Mouse (Mus musculus) liver, embryonic 11.5 days (tissue): ENCODE measurements at regions not wholly inside any gene's neighbourhood (a gene's known extent, or its start where the extent isn't known, plus 50 kb on each side); places are given as distances from the start of the nearest gene placed in this dataset.

Experiments
- ATAC-seq: fragments of 200-750 bp; cut with Nextera tagmentation; replicated peaks from 2 replicates; pipeline ENCODE4 v1.8.0; 2017; ENCODE audit warnings: moderate number of reproducible peaks, mild to moderate bottlenecking, moderate TSS enrichment, moderate library complexity; ENCODE audit not compliant: low FRiP score
- DNase-seq: peaks from one replicate; pipeline ENCODE4 v3.0.0-alpha.2; 2017; ENCODE audit warnings: low spot score
- H3K27ac ChIP-seq: fragments of 300-500 bp; sonication (generic); 2 replicates; pipeline ENCODE4 v1.5.1; 2014; ENCODE audit warnings: mild to moderate bottlenecking, low read depth, low read length, control low read depth
- H3K27me3 ChIP-seq: fragments of 300-500 bp; sonication (generic); replicated peaks from 2 replicates; pipeline ENCODE4 v1.6.1; 2014; ENCODE audit warnings: low read length, mixed read lengths; ENCODE audit not compliant: control insufficient read depth, insufficient read depth
- H3K36me3 ChIP-seq: fragments of 300-500 bp; sonication (generic); 2 replicates; pipeline ENCODE4 v1.6.1; 2014; ENCODE audit warnings: mild to moderate bottlenecking, low read length, moderate library complexity, mixed read lengths; ENCODE audit not compliant: control insufficient read depth, insufficient read depth
- H3K4me1 ChIP-seq: fragments of 300-500 bp; sonication (generic); replicated peaks from 2 replicates; pipeline ENCODE4 v1.6.1; 2014; ENCODE audit warnings: low read length, mixed read lengths; ENCODE audit not compliant: control insufficient read depth, insufficient read depth
- H3K4me2 ChIP-seq: fragments of 300-500 bp; sonication (generic); 2 replicates; pipeline ENCODE4 v1.6.1; 2014; ENCODE audit warnings: mild to moderate bottlenecking, control low read depth, moderate library complexity
- H3K4me3 ChIP-seq: fragments of 300-500 bp; sonication (generic); 2 replicates; pipeline ENCODE4 v1.5.1; 2014; ENCODE audit warnings: low read depth, low read length, control low read depth
- H3K9ac ChIP-seq: fragments of 300-500 bp; sonication (generic); 2 replicates; pipeline ENCODE4 v1.6.1; 2014; ENCODE audit warnings: low read depth, low read length, control low read depth
- H3K9me3 ChIP-seq: fragments of 300-500 bp; sonication (generic); 2 replicates; pipeline ENCODE4 v1.6.1; 2016; ENCODE audit warnings: low read length, inconsistent platforms, mixed read lengths; ENCODE audit not compliant: control insufficient read depth
- WGBS: fragments of 180-500 bp; shearing (Covaris S2); extraction: QIAGEN DNeasy Blood & Tissue Kit; methylation state at CpG from one replicate; pipeline ENCODE4 v1.1.7; 2014; 5-methylcytosine and 5-hydroxymethylcytosine counted together

DNA sequence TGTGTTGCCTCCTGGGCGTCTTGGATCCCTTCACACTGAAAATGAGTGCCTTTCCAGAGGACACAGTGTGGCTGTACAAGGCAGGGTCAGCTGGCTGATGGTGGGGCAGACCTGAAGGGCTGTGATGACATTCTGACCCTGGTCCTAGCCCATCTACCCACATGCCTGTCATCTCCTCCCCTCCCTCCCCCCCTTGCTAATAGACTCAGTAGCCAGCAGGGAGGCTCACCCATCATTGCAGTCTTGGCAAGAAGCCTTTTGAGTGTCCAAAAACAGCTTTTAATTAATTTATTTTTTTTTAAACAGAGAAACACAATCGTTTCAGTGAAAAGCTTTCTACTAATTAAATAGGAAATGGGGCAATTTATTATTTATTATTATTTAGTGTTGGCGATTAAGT is 67.0 kb upstream of the Ssx2ip start:
- Histone ChIP-seq H3K27ac (no peak overlapping the region), H3K4me1 (peaks cover 12% of the 10 kb centered on the region; the same call in 1 of the 2 replicates), H3K9me3 (no peaks in the 10 kb centered on the region), H3K4me3 (no peak overlapping the region), H3K27me3 (no peaks in the 10 kb centered on the region), H3K4me2 (no peak overlapping the region), H3K9ac (no peak overlapping the region), H3K36me3 (no peaks in the 10 kb centered on the region)
- ATAC-seq: no peak
- WGBS: 80% methylated on average over 3 of the region's 3 CpGs
- DNase-seq: no peak

DNA sequence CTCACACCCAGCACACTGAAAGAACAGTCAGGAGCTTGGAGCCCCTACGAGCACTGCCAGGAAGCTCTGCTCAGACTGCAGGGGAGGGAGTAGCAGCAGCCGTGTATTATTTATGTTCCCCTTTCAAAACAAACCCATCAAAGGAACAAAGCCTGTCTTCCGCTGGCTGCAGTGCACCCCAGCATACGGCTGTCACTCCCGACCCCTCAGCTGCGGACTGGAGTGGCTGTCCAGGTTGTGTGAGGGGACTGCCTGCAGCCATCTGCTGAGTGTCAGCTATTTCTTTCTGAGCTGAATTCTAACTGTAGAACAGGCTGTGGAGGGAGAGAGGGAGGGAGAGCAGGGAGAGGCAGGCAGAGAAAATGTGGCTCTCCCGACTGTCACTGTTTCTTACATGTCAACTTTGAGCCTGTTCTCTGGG is 66.6 kb upstream of the Ssx2ip start:
- Histone ChIP-seq H3K9me3 (no peaks in the 10 kb centered on the region), H3K27me3 (no peaks in the 10 kb centered on the region), H3K4me3 (no peak overlapping the region), H3K9ac (no peak overlapping the region), H3K4me1 (peaks cover 12% of the 10 kb centered on the region; the same call in 1 of the 2 replicates), H3K4me2 (no peak overlapping the region), H3K36me3 (no peaks in the 10 kb centered on the region), H3K27ac (no peak overlapping the region)
- DNase-seq: no peak
- no peak for ATAC-seq
- WGBS: 42% methylated on average over 7 of the region's 7 CpGs

DNA sequence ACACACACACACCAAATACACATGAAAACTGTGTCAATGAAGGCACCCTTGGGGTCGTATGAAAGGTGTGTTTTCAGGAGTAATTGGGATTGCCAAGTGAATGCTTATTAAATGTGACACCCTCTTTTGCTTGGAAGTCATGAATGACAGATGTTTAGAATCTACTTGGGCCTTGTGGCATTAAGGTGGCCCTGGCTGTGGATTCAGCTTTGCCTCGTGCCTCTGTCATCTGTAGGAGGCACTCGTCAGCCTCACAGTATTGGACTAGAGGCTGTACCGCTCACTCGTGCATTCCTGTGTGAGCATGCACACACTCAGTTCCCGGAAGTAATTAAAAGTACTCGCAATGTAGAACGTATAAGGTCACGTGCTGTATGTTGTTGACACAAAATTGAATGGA is 66.0 kb upstream of the Ssx2ip start:
- no peak for ATAC-seq
- Histone ChIP-seq H3K9ac (no peak overlapping the region), H3K27me3 (no peaks in the 10 kb centered on the region), H3K36me3 (no peaks in the 10 kb centered on the region), H3K4me1 (peaks cover 6% of the 10 kb centered on the region; the same call in 1 of the 2 replicates), H3K27ac (no peak overlapping the region), H3K4me3 (no peak overlapping the region), H3K4me2 (no peak overlapping the region), H3K9me3 (no peaks in the 10 kb centered on the region)
- DNase-seq: no peak
- 79% methylated on average over 9 of the region's 9 CpGs for WGBS

DNA sequence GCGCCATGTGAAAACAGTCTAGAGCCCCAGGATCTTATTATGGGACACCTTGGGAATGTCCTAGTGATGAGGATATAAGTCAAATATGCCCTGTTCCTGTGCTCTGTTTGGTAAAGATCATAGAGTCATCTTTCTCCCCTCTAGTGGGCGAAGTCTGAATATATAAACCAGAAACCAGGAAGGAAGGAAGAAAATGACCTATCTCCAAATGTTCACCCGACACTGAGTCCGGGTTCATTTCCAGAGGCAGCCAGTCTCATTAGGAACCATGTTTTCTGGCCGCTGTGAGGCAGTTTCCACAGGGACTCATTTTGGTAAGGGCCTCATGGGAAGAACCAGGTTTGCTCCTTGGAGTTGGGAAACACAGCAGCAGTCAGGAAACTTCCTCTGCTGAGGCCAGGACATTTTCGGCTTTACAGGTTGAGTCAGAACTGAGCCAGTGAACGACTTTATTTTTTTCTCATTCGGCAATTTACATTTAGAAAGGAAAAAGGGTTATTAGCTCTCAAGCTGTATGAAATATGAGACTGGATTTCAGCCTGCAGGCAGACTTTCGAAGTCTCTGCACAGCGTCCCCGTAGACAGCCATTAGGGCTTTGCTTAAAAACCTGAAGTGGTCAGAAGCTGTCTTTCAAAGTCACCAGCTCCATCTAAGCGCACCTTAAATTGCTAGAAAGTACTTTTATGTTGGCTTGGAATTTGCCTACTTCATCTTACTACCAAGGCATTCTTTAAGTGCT is 64.0 kb upstream of the Ssx2ip start:
- no peak for ATAC-seq

DNA sequence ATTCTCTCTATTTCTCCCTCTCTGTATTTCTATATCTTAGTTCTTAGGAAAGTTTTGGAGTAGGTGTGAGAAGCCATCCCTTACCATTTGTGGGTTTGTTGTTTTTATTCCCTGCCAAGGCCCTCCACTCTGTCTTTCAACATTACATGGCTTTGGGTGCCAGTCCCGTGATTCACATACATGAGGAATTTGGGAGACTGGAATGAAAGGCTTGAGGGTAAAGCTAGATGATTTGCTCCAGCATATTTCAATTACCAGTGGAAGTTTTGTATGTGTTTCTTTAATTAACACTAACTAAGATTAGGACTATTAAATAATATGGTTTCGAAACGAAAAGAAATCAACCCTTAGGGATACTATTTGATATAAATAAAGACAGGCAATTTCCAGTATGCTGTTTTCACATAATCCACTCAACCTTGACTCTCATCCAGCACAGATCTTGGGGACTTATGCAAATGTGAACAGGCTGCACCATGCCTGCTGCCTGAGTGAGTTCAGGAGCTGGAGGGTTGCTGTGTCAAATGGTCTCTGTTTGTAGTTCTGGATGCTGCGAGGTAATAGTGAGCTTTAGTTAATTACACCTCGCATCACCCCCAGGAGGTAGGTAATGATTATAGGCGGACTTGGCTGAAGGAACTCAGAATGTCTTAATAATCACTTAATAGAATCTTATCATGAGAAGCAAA is 62.6 kb upstream of the Ssx2ip start:
- H3K27me3 ChIP-seq: no peaks in the 10 kb centered on the region
- H3K36me3 ChIP-seq: no peaks in the 10 kb centered on the region
- no peak overlapping the region for H3K4me2 ChIP-seq
- WGBS: 83% methylated on average over 6 of the region's 6 CpGs
- no peak overlapping the region for H3K27ac ChIP-seq
- no peak overlapping the region for H3K9ac ChIP-seq
- H3K9me3 ChIP-seq: no peaks in the 10 kb centered on the region
- no peak overlapping the region for H3K4me3 ChIP-seq
- DNase-seq (no peak), ATAC-seq (no peak)
- H3K4me1 ChIP-seq: peaks cover 4% of the 10 kb centered on the region; the same call in 1 of the 2 replicates

More for the DNA sequence above, 64.0 kb upstream of the Ssx2ip start:
- Histone ChIP-seq H3K4me2 (no peak overlapping the region), H3K27me3 (no peaks in the 10 kb centered on the region), H3K27ac (no peak overlapping the region), H3K9me3 (no peaks in the 10 kb centered on the region), H3K4me1 (peaks cover 4% of the 10 kb centered on the region; the same call in 1 of the 2 replicates), H3K9ac (no peak overlapping the region), H3K36me3 (no peaks in the 10 kb centered on the region), H3K4me3 (no peak overlapping the region)
- 62% methylated on average over 12 of the region's 12 CpGs for WGBS
- DNase-seq: no peak

DNA sequence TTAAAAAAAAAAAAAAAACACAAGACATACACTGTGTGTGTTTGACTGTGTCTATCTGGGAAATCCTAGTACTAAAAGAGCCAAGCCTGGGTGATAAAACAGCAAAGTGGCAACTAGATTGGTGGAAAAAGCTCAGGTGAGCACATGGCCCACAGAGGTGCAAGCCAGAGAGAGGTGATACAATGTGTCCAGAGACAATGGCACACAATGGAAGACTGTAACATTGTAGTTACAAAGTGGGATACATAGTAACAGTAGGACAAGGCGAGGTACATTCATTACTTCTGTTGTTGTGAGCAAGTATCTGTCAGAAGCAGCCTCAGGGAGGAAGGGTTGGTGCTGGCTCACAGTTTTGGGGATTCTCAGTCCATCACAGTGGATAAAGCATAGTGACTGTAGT is 61.7 kb upstream of the Ssx2ip start:
- Histone ChIP-seq H3K36me3 (no peaks in the 10 kb centered on the region), H3K4me2 (no peak overlapping the region), H3K4me1 (peaks cover 4% of the 10 kb centered on the region; the same call in 1 of the 2 replicates), H3K27me3 (no peaks in the 10 kb centered on the region), H3K27ac (no peak overlapping the region), H3K9ac (no peak overlapping the region), H3K9me3 (no peaks in the 10 kb centered on the region), H3K4me3 (no peak overlapping the region)
- WGBS: 78% methylated on average over 1 of the region's 1 CpGs
- DNase-seq: no peak
- no peak for ATAC-seq

DNA sequence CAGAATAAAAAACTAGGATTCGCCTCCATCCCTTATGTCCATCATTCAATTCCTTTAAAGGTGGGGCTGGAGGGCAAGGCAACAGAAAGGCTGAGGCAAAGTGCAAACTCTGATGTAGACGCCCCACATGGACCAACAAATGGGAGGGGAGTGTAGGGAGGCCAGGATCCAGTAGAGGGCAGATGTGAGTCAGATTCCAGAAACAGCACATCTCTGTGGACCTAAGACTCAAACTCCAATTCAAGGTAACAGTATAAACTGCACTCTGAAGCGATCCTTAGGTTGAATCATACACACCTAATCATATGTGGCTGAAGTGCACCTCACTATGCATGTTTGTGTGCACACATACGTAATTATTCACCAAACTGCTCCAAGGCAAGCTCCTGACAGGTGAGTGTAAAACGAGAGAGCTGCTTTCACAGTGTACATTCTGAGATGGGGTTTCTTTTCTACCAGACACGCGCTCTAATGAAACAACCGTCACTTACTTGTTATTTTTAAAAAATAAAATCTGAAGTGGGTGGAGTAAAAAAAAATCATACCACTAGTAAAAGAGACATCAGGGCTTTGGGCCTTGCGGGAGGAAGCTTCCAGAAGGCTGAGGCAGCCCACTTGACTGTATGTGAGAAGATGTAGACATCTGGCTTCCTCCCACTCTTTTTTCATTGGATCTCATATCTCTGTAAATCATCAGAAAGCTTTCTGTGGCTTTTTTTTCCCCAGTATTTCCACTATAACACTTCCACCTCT is 60.6 kb upstream of the Ssx2ip start:
- DNase-seq: peak; percentile 53
- Histone ChIP-seq H3K4me3 (no peak overlapping the region), H3K9me3 (no peaks in the 10 kb centered on the region), H3K27ac (no peak overlapping the region), H3K27me3 (no peaks in the 10 kb centered on the region; the same call in 1 of the 2 replicates), H3K36me3 (no peaks in the 10 kb centered on the region), H3K9ac (no peak overlapping the region), H3K4me2 (no peak overlapping the region), H3K4me1 (peaks cover 4% of the 10 kb centered on the region; the same call in 1 of the 2 replicates)
- 55% methylated on average over 9 of the region's 9 CpGs for WGBS
- peak; percentile 59; the same call in 1 of the 2 replicates for ATAC-seq

DNA sequence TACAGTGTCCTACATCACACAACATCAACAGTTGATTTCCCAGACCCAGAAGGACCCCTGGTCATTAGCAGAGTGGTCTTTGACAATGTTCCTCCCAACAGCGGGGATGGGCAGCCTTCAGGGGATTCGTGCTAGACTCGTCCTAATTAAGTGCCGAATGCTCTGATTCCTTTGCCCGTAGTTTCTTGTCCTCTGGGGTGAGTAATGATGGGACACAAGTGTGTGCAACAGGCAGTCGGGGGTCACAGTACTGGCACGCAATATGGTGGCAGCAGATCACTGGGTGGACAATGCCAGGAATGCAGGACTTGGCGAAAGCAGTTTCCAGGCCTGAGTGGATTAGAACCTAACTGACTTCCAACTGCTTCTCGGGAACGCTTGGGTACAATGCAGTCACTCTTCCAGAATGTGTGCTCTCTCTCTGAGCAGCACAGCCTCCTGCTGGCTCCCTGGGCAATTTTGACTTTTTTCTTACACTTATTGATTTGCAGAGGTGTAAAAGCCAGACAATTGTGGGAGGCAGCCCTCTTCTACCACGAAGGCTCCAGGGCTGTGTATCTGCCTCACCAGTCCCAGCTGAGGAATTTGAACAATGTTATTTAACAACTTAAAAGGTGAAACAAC is 59.9 kb upstream of the Ssx2ip start:
- no peak overlapping the region for H3K27ac ChIP-seq
- peaks cover 4% of the 10 kb centered on the region; the same call in 1 of the 2 replicates for H3K4me1 ChIP-seq
- H3K9ac ChIP-seq: no peak overlapping the region
- H3K27me3 ChIP-seq: no peaks in the 10 kb centered on the region; the same call in 1 of the 2 replicates
- no peak for DNase-seq
- no peaks in the 10 kb centered on the region for H3K9me3 ChIP-seq
- no peak overlapping the region for H3K4me3 ChIP-seq
- H3K4me2 ChIP-seq: no peak overlapping the region
- ATAC-seq: no peak
- no peaks in the 10 kb centered on the region for H3K36me3 ChIP-seq
- WGBS: 79% methylated on average over 11 of the region's 11 CpGs
